Mouse (Mus musculus): ENCODE results near the gene Pibf1.

DNA sequence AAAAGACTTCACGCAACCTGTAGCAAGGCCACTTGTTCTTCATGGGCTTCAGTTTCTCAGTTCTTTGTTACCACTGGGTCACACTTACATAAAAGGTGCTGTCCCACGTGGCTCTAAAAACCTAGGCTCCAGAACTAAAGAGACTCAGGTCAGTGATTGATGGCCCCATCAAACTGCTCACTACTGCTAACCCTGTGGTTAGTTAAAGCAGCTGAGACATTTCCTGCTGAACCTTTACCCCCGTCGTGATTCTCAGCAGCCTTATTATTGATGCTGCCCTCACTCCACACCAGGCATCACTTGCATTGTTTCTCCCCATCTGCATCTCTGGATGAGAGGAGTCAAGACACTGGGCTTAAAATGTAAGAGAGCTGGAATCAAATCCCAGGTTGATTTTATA, 176.6 kb downstream of the Pibf1 start:
- TF ChIP-seq POLR2A (IDR thresholded peaks at IDR 0.05; ENCODE audit: insufficient read depth, low read depth, low read length) (no peak), EP300 (IDR thresholded peaks at IDR 0.05; ENCODE audit: insufficient read depth, low read depth, low read length) (no peak), CTCF (IDR thresholded peaks at IDR 0.05) (no peak)

Data from heart, adult 2 months (tissue).